Mouse (Mus musculus): ENCODE measurements around the gene Adamts5.

Adamts5 gene

DNA sequence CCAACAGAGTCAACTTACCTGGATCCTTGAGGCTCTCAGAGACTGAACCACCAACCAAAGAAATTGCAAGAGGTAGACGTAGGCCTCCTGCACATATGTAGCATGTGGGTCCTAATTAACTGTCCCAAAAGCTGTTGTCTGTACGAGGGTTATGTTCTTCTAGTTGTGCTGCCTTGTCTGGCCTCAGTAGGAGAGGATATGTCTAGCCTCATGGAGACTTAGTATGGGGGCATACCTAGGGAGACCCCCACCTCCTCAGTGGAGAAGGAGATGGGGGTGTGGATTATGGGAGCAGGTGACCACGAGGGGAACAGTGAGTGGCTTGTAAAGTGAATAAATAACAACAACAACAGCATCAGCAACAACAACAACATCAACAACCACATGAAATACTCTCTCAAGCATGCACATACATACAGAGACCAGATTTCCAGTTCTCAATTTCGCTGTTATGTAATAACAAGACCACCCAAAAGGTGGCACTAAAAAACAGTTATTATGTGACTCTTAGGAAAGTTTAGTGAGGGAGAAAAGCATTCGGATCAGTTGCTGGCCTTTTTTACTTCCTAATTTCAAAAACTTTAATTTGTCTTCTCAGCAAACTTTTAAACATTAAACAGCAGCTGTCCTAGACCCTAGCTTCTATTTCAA lies 81.7 kb downstream of the Adamts5 start:
- peak in 1 of 2 experiments; percentile 26 for DNase-seq

- DNase-seq: no peak
Observed at GRCm38 (mm10) chr16:85814116-85814515, 87.5 kb downstream of the Adamts5 start.

DNA sequence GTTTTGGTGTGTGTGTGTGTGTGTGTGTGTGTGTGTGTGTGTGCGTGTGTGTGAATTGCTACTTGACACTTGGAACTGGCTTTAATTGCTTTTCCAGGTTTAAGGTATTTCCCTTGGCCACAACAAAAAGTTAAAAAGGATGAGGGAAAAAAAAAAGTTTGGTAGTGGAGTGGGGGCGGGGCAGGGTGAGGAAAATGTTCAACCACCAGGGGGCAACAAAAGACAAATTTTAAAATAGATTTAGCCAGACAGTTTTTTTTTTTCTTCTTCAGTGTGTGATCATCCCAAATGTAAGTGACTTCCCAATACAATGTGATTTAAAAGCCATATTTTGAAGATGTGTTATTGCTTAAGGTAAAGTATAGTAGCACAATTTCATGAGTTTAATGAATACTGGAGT lies 94.0 kb downstream of the Adamts5 start:
- peak; percentile 78 to 82 for DNase-seq

- DNase-seq: peak; percentile 80 to 85
Observed at GRCm38 (mm10) chr16:85807072-85807471, 94.6 kb downstream of the Adamts5 start.

Data from cerebellum, postnatal 14 days (tissue).